Mouse (Mus musculus): ENCODE data around the gene Timm10. TPM values are rescaled to one million over a fixed set of nuclear protein-coding genes. Genes with fewer than 3 reads are reported as not detected.

Timm10 gene
- polyA plus RNA-seq, 1 experiment from 2014 or later = 54.2 TPM

DNA sequence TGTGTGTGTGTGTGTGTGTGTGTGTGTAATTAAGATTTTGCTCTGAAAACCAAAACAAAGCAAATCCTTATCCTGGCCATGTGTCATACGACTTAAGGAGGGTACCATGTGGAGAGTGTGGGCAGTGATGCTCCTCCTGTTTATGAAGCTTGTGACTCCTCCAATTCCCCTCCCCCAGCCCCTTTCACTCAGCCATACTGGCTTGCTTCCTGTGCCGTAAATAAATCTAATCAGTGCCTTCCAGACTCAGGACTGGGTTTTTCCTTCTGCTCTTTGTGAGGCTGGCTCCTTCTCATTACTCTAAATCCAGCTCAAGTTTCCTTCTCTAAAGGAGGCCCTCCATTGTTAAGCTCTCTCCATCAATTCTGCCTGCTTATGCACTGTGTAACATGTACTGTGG, 3.6 kb upstream of the Timm10 start:
- no peak overlapping the region for H3K4me3 ChIP-seq (replicated peaks)
- H3K9me3 ChIP-seq (replicated peaks) = no peaks in the 10 kb centered on the region
- no peak for ATAC-seq (replicated peaks; ENCODE audit: low FRiP score)
- H3K4me2 ChIP-seq = no peak overlapping the region
- H3K36me3 ChIP-seq = no peaks in the 10 kb centered on the region
- 0 out of 2 replicates have a peak overlapping the region, but pooled peaks have one; percentile 29 for H3K27ac ChIP-seq
- H3K27me3 ChIP-seq = no peaks in the 10 kb centered on the region
- peaks cover 13% of the 10 kb centered on the region for H3K4me1 ChIP-seq
- WGBS = 19% methylated on average over 2 of the region's 2 CpGs
- no peak overlapping the region for H3K9ac ChIP-seq

DNA sequence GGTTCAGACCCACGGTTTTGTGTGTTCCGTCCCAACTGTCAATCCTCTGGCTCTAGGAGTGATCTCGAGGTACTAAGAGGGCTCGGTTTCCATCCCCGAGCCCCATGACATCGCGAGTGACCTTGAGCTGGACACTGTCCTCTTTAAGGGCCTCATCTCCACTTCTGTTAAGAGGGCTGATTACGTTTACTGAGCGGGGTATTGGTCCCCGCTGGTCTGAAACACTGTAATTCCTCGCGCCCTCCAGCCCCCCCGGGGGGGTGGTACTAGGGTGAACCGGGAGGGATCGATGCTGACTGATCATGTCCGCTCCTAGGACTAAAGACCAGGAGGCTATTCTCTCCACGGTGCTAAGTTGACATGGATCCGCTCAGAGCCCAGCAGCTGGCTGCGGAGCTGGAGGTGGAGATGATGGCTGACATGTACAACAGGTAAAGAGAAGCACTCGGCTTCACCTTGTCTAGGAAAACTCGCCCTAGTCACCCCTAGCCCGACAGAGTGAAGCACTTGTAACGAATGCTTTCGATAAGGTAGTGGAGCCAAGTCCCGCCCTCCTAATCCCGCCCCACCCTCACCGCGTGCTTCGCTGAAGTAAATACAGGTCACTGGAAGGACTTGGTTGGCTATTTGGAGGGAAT, 605 bp downstream of the Timm10 start:
- Histone ChIP-seq H3K36me3 (peaks cover 19% of the 10 kb centered on the region), H3K4me3 (replicated peaks) (peak overlapping the region; percentile 65), H3K4me1 (peaks cover 18% of the 10 kb centered on the region), H3K4me2 (peak overlapping the region; percentile 85), H3K27ac (0 out of 2 replicates have a peak overlapping the region, but pooled peaks have one; percentile 34), H3K27me3 (no peaks in the 10 kb centered on the region), H3K9me3 (replicated peaks) (no peaks in the 10 kb centered on the region), H3K9ac (peak overlapping the region; percentile 69)
- ATAC-seq (replicated peaks; ENCODE audit: low FRiP score) = peak; percentile 33
- under 1% methylated on average over 29 of the region's 29 CpGs for WGBS

DNA sequence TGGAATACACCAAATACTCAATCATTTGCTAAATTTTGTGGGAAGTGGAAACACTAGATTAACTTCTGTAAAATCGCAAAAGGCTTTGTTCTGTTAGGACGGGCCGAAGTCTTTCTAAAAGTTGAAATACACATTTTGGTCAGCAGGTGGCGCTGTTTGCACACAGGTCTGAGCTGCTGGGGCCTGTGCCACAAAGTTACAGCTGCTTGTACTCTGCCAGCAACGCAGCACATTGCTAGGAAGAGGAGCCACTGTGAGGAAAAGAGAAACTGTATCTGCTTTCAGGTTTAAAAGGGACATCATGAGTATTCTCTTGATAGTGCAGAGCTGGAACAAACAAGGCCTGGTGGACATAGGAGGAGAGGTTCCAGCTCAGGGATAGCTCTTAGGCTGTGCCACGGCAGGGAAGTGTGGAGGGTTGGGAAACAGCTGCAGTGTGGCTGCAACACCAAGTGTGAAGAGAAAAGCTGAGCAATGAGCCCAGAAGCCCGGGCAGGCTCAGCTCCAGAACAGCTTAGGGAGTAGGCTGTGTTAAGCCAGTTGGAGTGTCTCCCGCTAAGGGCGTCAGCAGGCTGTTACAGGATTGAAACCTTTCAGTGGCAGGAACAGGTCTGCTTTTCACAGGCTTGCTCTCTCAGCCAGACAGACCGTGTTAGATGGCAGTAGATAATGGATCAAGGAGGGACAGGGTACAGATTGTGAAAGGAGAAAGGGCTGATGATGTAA, 5.0 kb downstream of the Timm10 start:
- Histone ChIP-seq H3K36me3 (peaks cover 19% of the 10 kb centered on the region), H3K27ac (0 out of 2 replicates have a peak overlapping the region, but pooled peaks have one; percentile 41), H3K4me1 (peaks cover 8% of the 10 kb centered on the region; the same call in 1 of the 2 replicates), H3K4me3 (replicated peaks) (no peak overlapping the region), H3K27me3 (peaks cover under 1% of the 10 kb centered on the region; the same call in 1 of the 2 replicates), H3K9ac (0 out of 2 replicates have a peak overlapping the region, but pooled peaks have one; percentile 7), H3K4me2 (no peak overlapping the region), H3K9me3 (replicated peaks) (no peaks in the 10 kb centered on the region)
- WGBS = 30% methylated on average over 10 of the region's 10 CpGs
- peak; percentile 70 for ATAC-seq (replicated peaks; ENCODE audit: low FRiP score)

DNA sequence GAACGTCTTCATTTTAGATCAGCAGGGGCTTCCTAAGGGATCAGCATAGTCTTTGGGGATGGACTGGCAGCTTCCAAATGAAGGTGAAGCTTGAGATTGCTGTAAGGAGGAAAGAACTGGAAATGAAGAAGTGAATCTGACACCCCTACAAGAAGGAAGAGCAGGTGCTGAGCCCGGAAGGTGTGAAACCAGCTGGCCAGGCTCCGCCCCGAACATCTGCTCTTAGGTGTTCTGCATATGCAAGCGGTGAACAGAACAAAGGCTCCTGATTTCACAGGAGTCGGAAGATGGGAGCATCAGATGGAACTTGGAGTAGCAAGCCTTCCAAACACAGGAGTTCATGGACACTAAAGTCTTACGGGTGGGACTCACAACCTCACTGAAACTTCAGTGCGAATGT, 10.3 kb downstream of the Timm10 start:
- no peak overlapping the region for H3K4me2 ChIP-seq
- ATAC-seq (replicated peaks; ENCODE audit: low FRiP score) = no peak

DNA sequence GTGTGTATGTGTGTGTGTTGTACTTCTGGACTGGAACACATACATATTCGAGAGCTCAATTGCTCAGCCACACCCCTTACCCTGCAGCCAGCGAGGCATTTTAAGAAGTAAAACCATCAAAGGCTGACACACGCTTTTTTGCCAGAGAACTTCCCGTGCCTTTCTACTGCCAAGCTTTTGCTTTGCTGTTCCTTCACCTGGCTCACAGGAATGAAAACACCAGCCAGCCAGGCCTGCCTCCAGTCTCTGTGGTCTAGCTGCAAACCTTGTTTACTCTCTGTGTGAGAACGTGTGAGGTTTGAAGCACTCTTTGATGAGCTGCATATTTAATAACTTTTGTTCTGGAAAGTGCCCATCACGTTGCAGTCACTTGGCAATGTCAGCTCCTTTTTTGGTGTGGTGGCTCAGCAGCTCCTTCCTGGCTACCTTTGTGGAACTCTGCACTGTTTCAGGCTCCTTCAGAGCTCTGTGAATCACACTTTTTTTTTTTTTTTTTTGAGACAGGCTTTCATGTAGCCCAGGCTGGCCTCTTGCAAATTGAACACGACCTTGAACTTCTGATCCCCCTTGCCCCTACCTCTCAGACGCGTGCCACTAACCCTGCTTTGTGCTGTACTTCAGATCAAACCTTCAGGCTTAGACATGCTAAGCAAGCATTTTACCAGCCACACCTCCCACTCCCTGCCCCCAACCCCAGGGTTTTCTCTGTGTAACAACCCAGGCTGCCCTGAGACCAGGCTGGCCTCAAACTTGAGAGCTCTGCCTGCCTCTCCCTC, 11.2 kb downstream of the Timm10 start:
- Histone ChIP-seq H3K27ac (no peak overlapping the region), H3K4me1 (peaks cover 33% of the 10 kb centered on the region), H3K4me3 (replicated peaks) (0 out of 2 replicates have a peak overlapping the region, but pooled peaks have one; percentile 73), H3K9ac (no peak overlapping the region), H3K9me3 (replicated peaks) (no peaks in the 10 kb centered on the region), H3K27me3 (peaks cover 23% of the 10 kb centered on the region), H3K4me2 (peak overlapping the region; percentile 95; the same call in 1 of the 2 replicates), H3K36me3 (no peaks in the 10 kb centered on the region)
- 37% methylated on average over 9 of the region's 9 CpGs for WGBS
- ATAC-seq (replicated peaks; ENCODE audit: low FRiP score) = no peak

More for the DNA sequence above, 10.3 kb downstream of the Timm10 start:
- Histone ChIP-seq H3K9me3 (replicated peaks) (no peaks in the 10 kb centered on the region), H3K4me1 (peaks cover 31% of the 10 kb centered on the region), H3K4me3 (replicated peaks) (no peak overlapping the region), H3K27me3 (peaks cover 23% of the 10 kb centered on the region), H3K9ac (no peak overlapping the region), H3K36me3 (no peaks in the 10 kb centered on the region), H3K27ac (no peak overlapping the region)
- WGBS = 57% methylated on average over 8 of the region's 8 CpGs

DNA sequence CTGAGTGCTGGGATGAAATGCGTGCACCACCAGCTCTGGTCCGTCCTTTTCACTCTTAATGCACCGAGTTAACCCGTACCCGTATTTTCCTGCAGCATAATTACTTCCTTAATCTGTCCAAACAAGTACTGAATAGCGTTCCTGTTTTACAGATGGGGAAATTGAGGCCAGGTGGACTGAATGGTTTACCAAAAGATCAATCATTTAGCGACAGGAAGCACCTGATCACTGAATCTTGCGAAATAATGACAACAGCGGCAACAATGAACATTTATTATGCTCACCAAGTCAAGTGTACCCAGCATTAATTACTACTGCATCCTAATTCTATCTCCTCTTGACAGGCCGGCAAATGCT, 11.8 kb downstream of the Timm10 start, which contains the start of gene Slc43a1:
TSS of gene Slc43a1 (plus strand) at position 258 of the 357 bp plus-strand sequence.
- ATAC-seq (replicated peaks; ENCODE audit: low FRiP score) = no peak
- WGBS = 19% methylated on average over 10 of the region's 10 CpGs

DNA sequence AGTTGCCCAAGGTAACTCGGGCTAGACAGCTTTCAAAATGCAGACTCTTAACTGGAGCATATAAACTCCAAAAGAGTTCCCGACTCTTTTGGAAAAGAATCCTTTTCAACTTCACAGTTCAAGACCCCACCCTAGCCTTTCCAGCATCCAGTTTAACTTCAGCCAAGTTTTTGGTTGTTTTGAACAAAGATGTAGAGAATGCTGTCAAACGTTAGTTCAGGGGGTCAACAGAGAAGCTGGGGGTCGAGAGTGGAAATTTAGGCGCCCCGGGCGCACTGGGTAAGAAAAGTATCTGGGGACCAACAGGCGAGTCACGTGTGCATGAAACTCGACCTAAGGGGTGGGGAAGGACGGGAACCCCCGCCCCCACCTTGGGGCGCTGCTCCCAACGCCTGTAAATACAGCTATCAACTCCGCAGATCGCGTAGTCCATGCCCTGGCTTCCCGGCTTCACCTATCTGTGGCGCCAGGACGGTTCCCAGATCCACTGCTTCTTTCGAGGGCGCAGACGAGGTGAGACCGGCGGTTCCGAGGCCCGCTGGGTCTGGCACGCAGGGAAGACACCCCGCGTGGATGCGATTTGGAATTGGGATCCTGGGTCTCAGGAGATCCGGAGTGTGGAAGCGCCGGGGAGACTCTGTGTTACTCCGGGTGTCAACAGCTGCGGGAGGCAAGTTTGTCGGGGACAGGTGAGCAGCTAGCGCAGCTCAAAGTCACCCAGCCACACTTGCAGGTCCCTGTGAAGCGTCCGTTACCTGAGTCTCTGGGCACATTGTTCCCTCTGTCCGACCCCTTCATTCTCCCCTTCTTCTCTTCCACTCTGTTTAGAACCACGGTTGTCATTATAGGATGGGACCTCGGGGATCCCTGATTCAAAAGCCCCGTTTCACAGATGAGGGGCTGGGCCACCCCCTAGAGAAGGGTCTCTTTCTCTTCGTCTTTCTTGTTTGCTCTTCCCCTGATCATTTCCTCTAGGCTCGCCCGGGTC, 12.5 kb downstream of the Timm10 start:
- peak; percentile 46 for ATAC-seq (replicated peaks; ENCODE audit: low FRiP score)
- Histone ChIP-seq H3K4me3 (replicated peaks) (peak overlapping the region; percentile 73), H3K4me1 (peaks cover 33% of the 10 kb centered on the region), H3K9ac (peak overlapping the region; percentile 81), H3K4me2 (peak overlapping the region; percentile 95), H3K27me3 (peaks cover 23% of the 10 kb centered on the region), H3K9me3 (replicated peaks) (no peaks in the 10 kb centered on the region), H3K36me3 (no peaks in the 10 kb centered on the region), H3K27ac (peak overlapping the region; percentile 93)
- WGBS = under 1% methylated on average over 47 of the region's 47 CpGs

More for the DNA sequence above, 11.8 kb downstream of the Timm10 start, which contains the start of gene Slc43a1:
- Histone ChIP-seq H3K9ac (peak within 1 kb of the TSS; percentile 81), H3K27me3 (peaks cover 23% of the 10 kb centered on the region), H3K4me1 (peaks cover 33% of the 10 kb centered on the region), H3K9me3 (replicated peaks) (no peaks in the 10 kb centered on the region), H3K36me3 (no peaks in the 10 kb centered on the region), H3K4me2 (peak within 1 kb of the TSS; percentile 95), H3K4me3 (replicated peaks) (peak within 1 kb of the TSS; percentile 73), H3K27ac (peak within 1 kb of the TSS; percentile 93)

DNA sequence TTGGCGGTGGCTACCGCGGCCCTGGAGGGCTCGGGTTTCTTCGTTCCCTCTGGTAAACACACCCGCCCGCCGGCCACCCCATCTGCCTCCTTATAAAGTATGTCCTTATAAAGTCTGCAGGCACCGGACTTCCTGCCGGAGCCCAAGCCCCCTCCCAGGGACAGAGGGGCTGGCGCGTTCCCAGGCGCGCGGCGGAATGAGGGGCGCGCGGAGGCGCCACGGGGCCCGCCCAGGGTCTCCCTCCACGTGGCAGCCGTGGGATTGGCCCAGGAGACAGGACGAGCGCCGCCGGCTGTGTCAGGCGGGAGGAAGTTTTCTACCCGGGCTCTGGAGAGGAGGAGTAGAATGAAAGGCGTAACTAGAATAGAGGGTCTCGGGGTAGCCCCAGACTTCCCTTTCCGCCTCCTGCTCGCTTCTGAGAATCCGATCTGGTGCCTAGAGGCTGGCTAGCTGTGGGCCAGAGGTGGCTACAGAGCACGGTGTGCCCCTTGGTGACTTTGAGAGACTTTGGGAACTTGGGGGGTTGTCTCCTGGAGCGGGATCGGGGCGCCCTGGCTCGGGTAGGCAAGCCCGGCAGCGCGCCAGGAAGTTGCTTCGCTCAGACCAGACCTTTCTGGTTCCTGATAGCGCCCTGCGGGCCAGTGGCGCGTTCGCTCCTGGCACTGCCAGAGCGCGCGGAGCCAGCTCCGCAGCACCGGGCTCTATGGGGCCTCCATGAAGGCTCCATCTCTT, 13.4 kb downstream of the Timm10 start:
- H3K4me3 ChIP-seq (replicated peaks) = peak overlapping the region; percentile 73
- peaks cover 33% of the 10 kb centered on the region for H3K4me1 ChIP-seq
- peak; percentile 94 for ATAC-seq (replicated peaks; ENCODE audit: low FRiP score)
- H3K4me2 ChIP-seq = peak overlapping the region; percentile 95
- H3K27ac ChIP-seq = peak overlapping the region; percentile 93
- H3K27me3 ChIP-seq = peaks cover 23% of the 10 kb centered on the region
- under 1% methylated on average over 53 of the region's 54 CpGs for WGBS
- H3K9ac ChIP-seq = peak overlapping the region; percentile 81
- no peaks in the 10 kb centered on the region for H3K9me3 ChIP-seq (replicated peaks)
- no peaks in the 10 kb centered on the region for H3K36me3 ChIP-seq

DNA sequence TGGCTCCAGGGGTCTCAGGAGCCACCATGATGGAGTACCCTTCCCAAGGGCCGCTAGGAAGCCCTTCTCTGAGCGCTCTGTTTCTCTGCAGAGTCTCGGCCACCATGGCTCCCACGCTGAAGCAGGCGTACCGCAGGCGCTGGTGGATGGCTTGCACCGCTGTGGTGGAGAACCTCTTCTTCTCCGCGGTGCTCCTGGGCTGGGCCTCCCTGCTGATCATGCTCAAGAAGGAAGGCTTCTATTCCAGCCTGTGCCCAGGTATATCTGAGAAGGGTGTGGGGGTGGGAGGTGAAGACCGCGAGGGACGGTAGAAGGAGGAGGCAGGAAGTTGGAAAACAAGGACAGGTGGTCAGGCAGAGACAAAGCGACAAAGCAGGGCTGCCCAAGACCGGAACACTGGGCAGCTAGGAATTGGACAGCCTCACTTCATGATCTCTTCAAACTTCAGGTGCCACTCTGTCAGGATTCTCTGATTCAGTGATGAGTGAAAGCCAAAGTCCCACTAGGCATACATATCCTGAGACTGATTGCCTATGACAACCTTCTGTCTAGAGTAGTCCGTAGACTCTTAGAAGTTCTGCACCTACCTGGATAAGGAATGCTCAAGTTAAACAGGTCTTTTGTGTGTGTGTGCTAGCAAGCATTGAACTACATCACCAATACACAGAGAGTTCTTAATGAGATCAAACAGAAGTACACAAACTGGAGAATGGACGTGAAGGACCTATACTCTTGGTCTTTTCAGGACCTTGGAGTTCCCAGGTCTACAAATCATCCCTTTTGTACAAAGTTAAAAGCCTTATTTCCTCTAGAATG, 14.2 kb downstream of the Timm10 start:
- peaks cover 23% of the 10 kb centered on the region for H3K27me3 ChIP-seq
- H3K27ac ChIP-seq = peak overlapping the region; percentile 93
- H3K36me3 ChIP-seq = 0 out of 2 replicates have a peak, but pooled peaks cover 3% of the 10 kb centered on the region
- no peaks in the 10 kb centered on the region for H3K9me3 ChIP-seq (replicated peaks)
- ATAC-seq (replicated peaks; ENCODE audit: low FRiP score) = peak; percentile 28
- peak overlapping the region; percentile 81 for H3K9ac ChIP-seq
- peaks cover 33% of the 10 kb centered on the region for H3K4me1 ChIP-seq
- WGBS = 6% methylated on average over 17 of the region's 17 CpGs
- peak overlapping the region; percentile 95 for H3K4me2 ChIP-seq
- peak overlapping the region; percentile 73 for H3K4me3 ChIP-seq (replicated peaks)

DNA sequence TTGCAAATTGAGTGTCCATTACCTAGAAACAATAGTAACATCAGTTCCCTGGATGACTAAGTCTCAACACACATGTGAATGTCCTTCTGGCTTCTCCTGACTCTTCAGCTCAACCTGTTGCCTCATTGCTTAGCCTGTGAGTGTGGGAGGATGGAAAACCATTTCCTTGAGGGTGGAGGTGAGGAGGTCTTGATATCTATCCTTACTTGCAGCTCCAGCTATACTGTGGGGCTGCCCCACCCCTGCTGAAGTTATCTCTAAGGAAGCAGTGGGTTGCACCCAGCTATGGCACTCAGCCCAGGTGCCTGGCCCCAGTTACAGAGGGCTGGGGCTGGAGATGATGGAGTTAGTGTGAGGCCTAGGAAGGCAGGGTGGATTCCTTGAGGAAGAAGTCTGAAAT, 15.1 kb downstream of the Timm10 start:
- ATAC-seq (replicated peaks; ENCODE audit: low FRiP score) = peak; percentile 55; the same call in 1 of the 2 replicates
- H3K4me2 ChIP-seq = peak overlapping the region; percentile 95
- H3K27me3 ChIP-seq = peaks cover 22% of the 10 kb centered on the region
- peaks cover 33% of the 10 kb centered on the region for H3K4me1 ChIP-seq
- H3K9me3 ChIP-seq (replicated peaks) = no peaks in the 10 kb centered on the region
- peak overlapping the region; percentile 73 for H3K4me3 ChIP-seq (replicated peaks)
- H3K9ac ChIP-seq = no peak overlapping the region
- no peak overlapping the region for H3K27ac ChIP-seq
- H3K36me3 ChIP-seq = peaks cover 10% of the 10 kb centered on the region; the same call in 1 of the 2 replicates
